Mouse (Mus musculus): ENCODE measurements around the gene Oser1.

- TF ChIP-seq CTCF (IDR thresholded peaks at IDR 0.05; ENCODE audit: low read depth, low read length) (peak; percentile 83), TAL1 (conservative IDR thresholded peaks at IDR 0.05; ENCODE audit: low read depth, low read length) (no peak), GATA2 (IDR thresholded peaks at IDR 0.05; ENCODE audit: borderline replicate concordance, low read depth, low read length) (no peak), GATA1 (IDR thresholded peaks at IDR 0.05; ENCODE audit: borderline replicate concordance, low read length) (no peak), POLR2AphosphoS5 (IDR thresholded peaks at IDR 0.05; ENCODE audit: insufficient replicate concordance, low read depth, low read length) (no peak)
Observed at GRCm38 (mm10) chr2:163472466-163472851, 48.0 kb upstream of the Oser1 start, which contains the start of gene Fitm2.
